Mouse (Mus musculus) liver, postnatal 0 days (tissue): Measurements from ENCODE around the gene Scn4a. TPM values are rescaled to one million over a fixed set of nuclear protein-coding genes. Genes with fewer than 3 reads are reported as not detected.

Experiments used
- ATAC-seq: fragments of 200-750 bp; cut with Nextera tagmentation; 2 replicates; pipeline ENCODE4 v1.8.0; 2017; ENCODE audit warnings: mild to moderate bottlenecking, moderate library complexity
- DNase-seq: peaks from one replicate; pipeline ENCODE4 v3.0.0-alpha.2; 2016
- H3K27ac ChIP-seq: fragments of 300-500 bp; sonication (generic); 2 replicates; pipeline ENCODE4 v1.5.1; 2014; ENCODE audit warnings: antibody characterized with exemption, moderate library complexity, mild to moderate bottlenecking, low read depth
- H3K27me3 ChIP-seq: fragments of 300-500 bp; sonication (generic); 2 replicates; pipeline ENCODE4 v1.6.1; 2014; ENCODE audit warnings: low read length, control low read depth, mixed read lengths; ENCODE audit not compliant: insufficient read depth
- H3K36me3 ChIP-seq: fragments of 300-500 bp; sonication (generic); replicated peaks from 2 replicates; pipeline ENCODE4 v1.6.1; 2014; ENCODE audit warnings: mild to moderate bottlenecking, control low read depth, low read length, moderate library complexity, mixed read lengths; ENCODE audit not compliant: insufficient read depth
- H3K4me1 ChIP-seq: fragments of 300-500 bp; sonication (generic); 2 replicates; pipeline ENCODE4 v1.6.1; 2014; ENCODE audit warnings: antibody characterized with exemption, mild to moderate bottlenecking, control low read depth; ENCODE audit not compliant: insufficient read depth
- H3K4me2 ChIP-seq: fragments of 300-500 bp; sonication (generic); 2 replicates; pipeline ENCODE4 v1.6.1; 2014; ENCODE audit warnings: low read depth, mild to moderate bottlenecking, low read length, moderate library complexity, mixed read lengths
- H3K4me3 ChIP-seq: fragments of 300-500 bp; sonication (generic); 2 replicates; pipeline ENCODE4 v1.5.1; 2014; ENCODE audit warnings: low read depth, low read length
- H3K9ac ChIP-seq: fragments of 300-500 bp; sonication (generic); replicated peaks from 2 replicates; pipeline ENCODE4 v1.6.1; 2014; ENCODE audit warnings: mild to moderate bottlenecking, moderate library complexity
- H3K9me3 ChIP-seq: fragments of 300-500 bp; sonication (generic); 2 replicates; pipeline ENCODE4 v1.6.1; 2016; ENCODE audit warnings: mild to moderate bottlenecking, control low read depth, low read length, mixed read lengths
- CTCF ChIP-seq: sonication (generic); IDR thresholded peaks from 2 replicates; pipeline ENCODE4 v1.5.1; 2016; ENCODE audit warnings: antibody characterized with exemption, low read depth
- EP300 ChIP-seq: IDR thresholded peaks from 2 replicates; pipeline ENCODE4 v1.6.1; 2016; ENCODE audit warnings: antibody characterized with exemption, low read depth, mild to moderate bottlenecking
- WGBS: fragments of 180-500 bp; shearing (Covaris S2); extraction: QIAGEN DNeasy Blood & Tissue Kit; methylation state at CpG from one replicate; pipeline ENCODE4 v1.1.7; 2014; ENCODE audit not compliant: insufficient replicate concordance; 5-methylcytosine and 5-hydroxymethylcytosine counted together
- polyA plus RNA-seq: library from polyadenylated mRNA; unstranded; fragments of >200 nt; fragmentation: Nextera tagmentation; extraction: Ambion mirVana; gene quantifications from 2 replicates; pipeline ENCODE4 v1.2.1, GENCODE M21; 2015

Scn4a gene
- polyA plus RNA-seq, 1 experiment from 2014 or later = 0.06 TPM

DNA sequence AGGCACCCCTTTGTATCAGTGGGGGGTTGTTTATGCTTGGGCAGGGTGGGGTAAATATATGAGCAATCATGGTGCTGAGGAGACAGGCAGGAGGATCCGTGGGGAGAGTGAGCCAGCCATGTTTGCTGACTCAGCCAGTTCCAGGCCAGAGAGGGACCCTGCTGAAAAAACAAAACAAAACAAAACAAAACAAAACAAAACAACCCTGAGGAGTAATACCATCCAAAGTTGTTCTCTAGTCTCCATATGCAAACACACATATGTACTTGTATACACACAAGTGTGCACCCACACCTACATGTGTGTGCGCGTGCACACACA, 47.1 kb downstream of the Scn4a start:
- 89% methylated on average over 3 of the region's 3 CpGs for WGBS
- no peak overlapping the region for H3K9ac ChIP-seq
- ATAC-seq (no peak), DNase-seq (no peak)
- peaks cover 7% of the 10 kb centered on the region for H3K4me1 ChIP-seq
- no peak overlapping the region for H3K4me3 ChIP-seq
- H3K9me3 ChIP-seq = no peaks in the 10 kb centered on the region
- H3K27me3 ChIP-seq = no peaks in the 10 kb centered on the region
- H3K27ac ChIP-seq = peak overlapping the region; percentile 55
- no peaks in the 10 kb centered on the region for H3K36me3 ChIP-seq
- no peak overlapping the region for H3K4me2 ChIP-seq
- no peak for TF ChIP-seq CTCF
- no peak for TF ChIP-seq EP300

- 56% methylated on average over 10 of the region's 10 CpGs for WGBS
- Histone ChIP-seq H3K27me3 (no peaks in the 10 kb centered on the region), H3K9ac (no peak overlapping the region), H3K4me3 (no peak overlapping the region), H3K4me1 (peaks cover 7% of the 10 kb centered on the region), H3K4me2 (no peak overlapping the region), H3K27ac (peak overlapping the region; percentile 55), H3K36me3 (no peaks in the 10 kb centered on the region), H3K9me3 (no peaks in the 10 kb centered on the region)
- TF ChIP-seq CTCF = no peak
- TF ChIP-seq EP300 = no peak
- peak; percentile 19; the same call in 1 of the 2 replicates for ATAC-seq
- DNase-seq = no peak
These were observed 47.6 kb downstream of the Scn4a start for GRCm38 (mm10) chr11:106305348-106306064.

GRCm38 (mm10) chr11:106302634-106303033, 50.5 kb downstream of the Scn4a start:
- peak; percentile 92 for TF ChIP-seq CTCF
- no peak for TF ChIP-seq EP300
- H3K27me3 ChIP-seq = no peaks in the 10 kb centered on the region
- no peak overlapping the region for H3K4me2 ChIP-seq
- ATAC-seq = peak; percentile 72
- 7% methylated on average over 2 of the region's 2 CpGs for WGBS
- H3K36me3 ChIP-seq = no peaks in the 10 kb centered on the region
- no peak overlapping the region for H3K27ac ChIP-seq
- peak; percentile 82 for DNase-seq
- H3K9ac ChIP-seq = no peak overlapping the region
- no peak overlapping the region for H3K4me3 ChIP-seq
- H3K4me1 ChIP-seq = peaks cover 4% of the 10 kb centered on the region; the same call in 1 of the 2 replicates
- H3K9me3 ChIP-seq = no peaks in the 10 kb centered on the region

GRCm38 (mm10) chr11:106301765-106302164, 51.3 kb downstream of the Scn4a start, which contains the start of gene Gh:
Gene Gh (minus strand): TSS chr11:106301865.
- no peak for ATAC-seq
- no peak for DNase-seq
- WGBS = 75% methylated on average over 9 of the region's 9 CpGs
- Histone ChIP-seq H3K36me3 (no peaks in the 10 kb centered on the region), H3K4me3 (no peak within 1 kb of the TSS), H3K27me3 (no peaks in the 10 kb centered on the region), H3K9me3 (no peaks in the 10 kb centered on the region), H3K9ac (no peak within 1 kb of the TSS), H3K27ac (no peak within 1 kb of the TSS), H3K4me2 (no peak within 1 kb of the TSS), H3K4me1 (peaks cover 4% of the 10 kb centered on the region; the same call in 1 of the 2 replicates)
- TF ChIP-seq CTCF = no peak
- no peak for TF ChIP-seq EP300

- no peak overlapping the region for H3K27ac ChIP-seq
- ATAC-seq = no peak
- no peaks in the 10 kb centered on the region for H3K4me1 ChIP-seq
- no peaks in the 10 kb centered on the region for H3K36me3 ChIP-seq
- H3K4me3 ChIP-seq = no peak overlapping the region
- H3K27me3 ChIP-seq = no peaks in the 10 kb centered on the region
- H3K9me3 ChIP-seq = no peaks in the 10 kb centered on the region
- TF ChIP-seq EP300 = no peak
- no peak for TF ChIP-seq CTCF
- H3K4me2 ChIP-seq = no peak overlapping the region
- 70% methylated on average over 2 of the region's 2 CpGs for WGBS
- DNase-seq = no peak
- no peak overlapping the region for H3K9ac ChIP-seq
These were observed 61.2 kb downstream of the Scn4a start for GRCm38 (mm10) chr11:106291861-106292260.

GRCm38 (mm10) chr11:106290376-106290775, 62.7 kb downstream of the Scn4a start:
- Histone ChIP-seq H3K27me3 (no peaks in the 10 kb centered on the region), H3K9ac (no peak overlapping the region), H3K27ac (no peak overlapping the region), H3K4me1 (no peaks in the 10 kb centered on the region), H3K4me2 (no peak overlapping the region), H3K9me3 (no peaks in the 10 kb centered on the region), H3K36me3 (no peaks in the 10 kb centered on the region), H3K4me3 (no peak overlapping the region)
- DNase-seq (no peak), ATAC-seq (no peak)
- WGBS = 80% methylated on average over 5 of the region's 5 CpGs
- TF ChIP-seq EP300 (no peak), CTCF (no peak)
